Mouse (Mus musculus): ENCODE data around the gene Hoxa2. TPM values are rescaled to one million over a fixed set of nuclear protein-coding genes. Genes with fewer than 3 reads are reported as not detected.

Hoxa2 gene
- not detected for total RNA-seq (2022)

DNA sequence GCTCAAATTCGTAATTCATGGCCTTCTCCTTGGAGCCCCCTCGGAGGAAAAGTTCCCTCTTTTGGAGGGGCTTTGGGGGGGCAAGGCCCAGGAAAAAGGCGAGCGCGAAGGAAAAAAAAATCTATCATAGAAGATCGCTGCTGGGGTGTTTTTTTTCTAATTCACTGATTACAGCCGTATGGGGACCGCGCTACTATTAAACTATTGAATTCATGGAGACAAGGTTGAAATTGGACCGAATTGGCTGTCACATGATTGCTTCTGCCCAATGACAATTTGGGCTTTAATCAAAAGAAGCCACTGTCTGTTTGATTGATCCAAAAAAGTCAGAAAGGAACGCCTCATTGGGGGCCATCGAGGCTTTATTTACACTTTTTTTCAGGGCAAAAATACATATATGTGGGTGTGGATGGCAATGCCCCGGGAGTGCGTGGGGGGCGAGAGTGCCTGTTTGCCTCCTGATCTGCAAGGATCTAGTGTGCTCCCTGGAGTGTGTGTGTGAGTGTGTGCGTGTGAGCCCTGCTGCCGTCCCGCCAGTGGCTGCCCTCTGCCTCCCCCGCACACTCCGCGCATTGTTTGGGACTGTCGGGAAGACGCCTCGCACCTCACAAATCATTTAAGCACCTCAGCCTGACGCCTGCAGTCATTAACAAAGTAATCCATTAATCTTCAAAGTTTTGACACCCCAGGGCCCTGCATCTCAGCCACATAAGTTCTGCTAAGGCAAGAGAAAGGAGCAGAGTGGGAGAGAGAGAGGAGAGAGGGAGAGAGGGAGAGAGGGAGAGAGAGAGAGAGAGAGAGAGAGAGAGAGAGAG lies at the start of gene Hoxa2:
Hoxa2 (minus strand) TSS at position 206 of the 815 bp plus-strand sequence.
- no peak for DNase-seq (ENCODE audit: low spot score in 2 of 2)

DNA sequence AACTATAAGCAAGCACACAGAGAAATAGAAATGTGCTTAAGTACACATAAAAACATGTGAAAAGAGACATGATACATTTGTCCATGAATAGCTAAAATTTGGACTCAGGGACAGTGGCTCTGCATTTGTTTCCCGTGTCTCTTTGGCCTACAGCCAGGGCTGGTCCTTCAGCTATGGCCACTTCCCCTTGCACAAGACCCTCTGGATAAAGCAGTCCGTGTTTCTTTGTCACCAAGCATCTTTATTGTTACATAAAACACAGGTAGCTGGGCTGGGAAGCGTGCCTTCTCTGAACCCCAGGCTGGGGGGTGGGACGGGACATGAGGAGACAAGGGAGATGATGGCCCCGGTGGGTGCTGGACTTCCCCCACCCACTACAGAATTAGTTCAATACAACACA lies 49.6 kb upstream of the Hoxa2 start:
- DNase-seq (ENCODE audit: low spot score in 2 of 2), result no peak

DNA sequence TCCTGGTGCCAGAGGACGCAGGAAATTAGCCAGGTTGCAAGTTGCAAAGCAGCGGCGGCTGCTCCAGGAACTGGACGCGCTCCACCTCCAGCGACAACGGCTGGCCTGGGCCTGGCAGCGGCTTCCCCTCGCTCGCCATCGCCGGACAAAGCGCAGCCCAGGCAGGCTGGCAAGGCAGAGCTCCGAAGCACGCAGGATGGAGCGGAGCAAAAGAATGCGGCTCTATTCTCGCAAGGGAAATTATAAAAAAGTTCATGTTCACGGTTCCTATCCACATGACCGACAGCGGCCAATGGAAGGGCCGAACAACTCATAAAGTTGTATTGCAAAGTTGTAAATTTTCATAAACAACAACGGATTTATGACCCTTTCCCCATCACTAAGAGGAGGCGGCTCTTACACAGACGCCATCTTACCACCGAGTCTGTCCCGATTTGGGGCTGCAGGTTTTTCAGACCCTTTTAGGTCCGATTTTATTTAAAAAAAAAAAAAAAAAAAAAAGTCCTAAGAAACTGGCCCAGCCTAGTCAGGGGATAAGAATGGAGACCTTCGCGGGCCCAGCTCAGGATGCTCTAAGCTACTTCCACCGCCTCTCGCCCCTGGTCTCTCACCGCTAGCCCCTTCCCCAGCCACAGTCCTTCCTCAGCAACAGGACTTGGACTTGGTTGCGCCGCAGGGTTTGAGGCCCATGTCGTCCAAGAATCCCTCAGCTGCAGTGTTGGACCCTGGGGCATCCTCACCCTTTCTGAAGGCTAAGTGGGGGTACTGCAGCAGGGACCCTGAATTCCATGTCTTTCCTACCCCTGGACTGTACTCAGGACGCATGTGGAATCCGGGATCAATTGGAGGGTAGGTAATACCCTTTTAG lies 48.7 kb upstream of the Hoxa2 start, which contains the start of the genes Hoxa3 and Gm28308:
Hoxa3 (minus strand) TSS at position 218 of the 868 bp plus-strand sequence.
Gm28308 (minus strand) TSS at position 221 of the 868 bp plus-strand sequence.
- DNase-seq (ENCODE audit: low spot score in 2 of 2), result no peak

DNA sequence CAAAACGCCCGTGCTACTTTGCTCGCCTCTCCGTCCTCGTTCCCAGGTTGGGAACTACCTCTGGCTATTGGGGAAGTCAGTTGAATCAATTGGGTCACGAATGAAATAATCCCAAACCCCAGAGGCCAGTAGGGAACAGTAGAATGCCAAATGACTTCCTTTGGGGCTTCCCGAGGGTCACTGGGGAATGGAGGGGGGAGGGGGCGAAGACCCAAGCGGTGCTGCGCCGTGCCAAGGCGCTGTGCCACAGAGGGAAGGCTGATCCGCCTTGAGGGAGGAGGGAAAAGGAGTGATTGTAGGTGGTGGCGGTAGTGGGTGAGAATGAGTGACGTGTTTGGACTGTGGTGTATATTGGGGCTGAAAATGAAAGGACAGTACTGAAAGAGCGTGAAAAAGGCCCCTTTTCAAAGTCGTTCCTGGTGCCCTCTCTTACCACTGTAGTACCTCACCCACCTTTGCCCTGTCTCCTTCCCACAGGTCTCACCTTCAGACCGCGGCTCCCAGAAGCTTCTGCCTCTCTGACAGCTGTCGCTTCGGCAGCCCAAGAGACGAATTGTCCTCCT lies 48.0 kb upstream of the Hoxa2 start:
- no peak for DNase-seq (ENCODE audit: low spot score in 2 of 2)

DNA sequence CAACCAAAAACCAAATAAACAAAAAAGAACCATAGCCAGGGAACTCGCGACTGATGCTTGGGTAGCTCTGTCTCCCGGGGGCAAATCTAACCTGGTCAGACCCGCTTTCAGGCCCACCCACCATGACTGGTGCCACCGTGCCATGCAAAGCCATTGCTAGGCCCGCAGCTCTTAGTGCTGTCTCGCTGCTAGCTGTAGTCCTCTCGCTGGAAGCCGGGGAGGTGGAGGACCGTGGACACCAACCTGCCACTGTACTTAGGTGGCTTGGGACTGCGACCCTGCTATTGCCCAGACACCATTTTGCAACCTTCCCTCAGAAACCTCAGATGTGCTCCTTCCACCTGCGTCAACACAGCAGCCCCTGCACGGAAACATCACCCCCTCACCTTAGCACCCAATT lies 47.3 kb upstream of the Hoxa2 start:
- DNase-seq (ENCODE audit: low spot score in 2 of 2), result no peak

DNA sequence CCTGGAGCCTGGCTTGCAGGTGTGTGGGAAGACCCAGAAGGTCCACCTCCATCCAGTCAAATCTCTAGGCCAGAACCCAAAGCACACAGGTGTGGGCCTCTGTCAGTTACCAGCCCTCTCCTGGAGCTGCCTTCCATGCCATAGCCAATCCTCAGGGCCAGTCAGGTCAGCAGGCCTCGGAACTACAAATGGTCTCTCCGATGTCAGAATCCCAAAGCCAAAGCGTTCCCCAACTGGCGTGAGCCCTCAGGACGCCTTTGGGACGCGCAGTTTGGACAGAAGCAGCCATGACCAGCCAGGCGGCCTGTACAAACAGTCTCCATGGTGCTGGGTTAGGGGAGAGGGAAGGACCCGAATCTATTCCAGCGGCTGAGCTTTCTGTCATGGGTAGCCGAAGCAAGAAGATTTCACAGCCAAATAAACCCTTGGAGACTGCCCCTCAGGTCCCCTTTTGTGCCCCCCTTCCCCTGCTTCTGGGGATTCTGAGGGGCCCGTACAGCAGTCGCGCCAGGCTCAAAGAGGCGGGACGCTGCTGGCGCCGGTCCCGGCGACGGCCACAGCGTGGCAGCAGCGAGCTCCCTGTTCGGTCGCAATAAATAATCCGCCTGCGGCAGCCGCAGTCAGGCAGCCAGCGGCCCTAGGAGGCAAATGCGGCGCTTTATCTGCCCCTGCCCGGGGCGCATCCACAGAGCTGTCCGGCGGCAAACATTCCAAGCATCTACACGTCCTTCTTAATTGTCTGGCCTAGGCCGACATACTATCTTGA lies 46.7 kb upstream of the Hoxa2 start:
- DNase-seq (ENCODE audit: low spot score in 2 of 2), result no peak

DNA sequence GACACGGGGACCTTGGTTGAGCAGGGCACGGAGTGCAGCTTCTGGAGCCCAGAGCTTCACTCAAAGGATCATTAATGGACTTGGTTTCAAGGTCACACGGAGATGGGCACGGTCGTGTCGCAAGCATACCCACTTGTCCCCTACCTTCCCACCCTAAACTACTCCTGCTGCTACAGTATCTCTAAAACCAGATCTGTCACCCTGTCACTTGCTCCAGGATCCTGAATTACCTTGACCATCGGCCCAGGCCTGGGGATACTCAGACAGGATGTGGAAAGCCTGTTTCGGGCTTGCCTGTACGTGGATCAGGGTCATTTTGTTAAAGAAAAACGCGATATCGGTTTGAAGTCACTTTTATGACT lies 45.0 kb upstream of the Hoxa2 start:
- DNase-seq (ENCODE audit: low spot score in 2 of 2), result no peak

DNA sequence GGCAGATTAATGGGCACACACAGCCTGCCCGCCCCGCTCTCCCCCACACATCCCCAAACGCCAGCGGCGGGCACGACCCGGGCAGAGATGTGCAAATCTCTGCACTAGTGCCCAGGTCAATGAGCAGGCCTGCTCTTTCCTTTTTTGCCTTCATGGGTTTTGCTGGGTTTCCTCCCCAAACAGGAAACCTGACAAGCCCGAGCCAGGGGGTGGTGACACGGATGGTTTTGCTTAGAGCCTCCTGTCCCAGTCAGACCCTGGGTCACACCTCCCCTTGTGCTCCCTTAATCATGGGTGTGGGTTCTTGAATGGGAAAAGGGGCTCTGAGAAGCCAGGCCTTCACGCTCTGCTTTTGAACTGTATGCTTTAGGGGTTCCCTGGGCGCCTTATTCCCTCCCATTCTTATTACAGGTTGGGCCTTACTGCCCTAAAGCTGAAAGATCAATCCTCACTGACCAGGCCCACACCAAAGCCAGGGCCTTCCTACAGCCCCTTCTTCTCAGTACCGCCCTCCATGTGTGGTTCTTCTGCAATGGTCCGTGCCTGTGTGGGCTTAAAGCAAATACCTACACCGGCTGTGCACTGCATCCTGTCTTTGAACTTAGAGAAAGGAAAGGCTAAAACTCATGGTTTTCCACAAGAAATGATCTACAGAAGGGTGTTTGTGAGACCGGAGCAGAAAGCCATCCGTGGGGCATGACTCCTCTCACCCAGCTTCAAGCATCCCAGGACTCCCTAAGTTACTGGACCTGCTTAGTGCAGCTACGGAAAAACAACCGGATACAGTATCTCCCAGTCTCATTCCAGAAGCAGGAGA lies 44.4 kb upstream of the Hoxa2 start:
- no peak for DNase-seq (ENCODE audit: low spot score in 2 of 2)

DNA sequence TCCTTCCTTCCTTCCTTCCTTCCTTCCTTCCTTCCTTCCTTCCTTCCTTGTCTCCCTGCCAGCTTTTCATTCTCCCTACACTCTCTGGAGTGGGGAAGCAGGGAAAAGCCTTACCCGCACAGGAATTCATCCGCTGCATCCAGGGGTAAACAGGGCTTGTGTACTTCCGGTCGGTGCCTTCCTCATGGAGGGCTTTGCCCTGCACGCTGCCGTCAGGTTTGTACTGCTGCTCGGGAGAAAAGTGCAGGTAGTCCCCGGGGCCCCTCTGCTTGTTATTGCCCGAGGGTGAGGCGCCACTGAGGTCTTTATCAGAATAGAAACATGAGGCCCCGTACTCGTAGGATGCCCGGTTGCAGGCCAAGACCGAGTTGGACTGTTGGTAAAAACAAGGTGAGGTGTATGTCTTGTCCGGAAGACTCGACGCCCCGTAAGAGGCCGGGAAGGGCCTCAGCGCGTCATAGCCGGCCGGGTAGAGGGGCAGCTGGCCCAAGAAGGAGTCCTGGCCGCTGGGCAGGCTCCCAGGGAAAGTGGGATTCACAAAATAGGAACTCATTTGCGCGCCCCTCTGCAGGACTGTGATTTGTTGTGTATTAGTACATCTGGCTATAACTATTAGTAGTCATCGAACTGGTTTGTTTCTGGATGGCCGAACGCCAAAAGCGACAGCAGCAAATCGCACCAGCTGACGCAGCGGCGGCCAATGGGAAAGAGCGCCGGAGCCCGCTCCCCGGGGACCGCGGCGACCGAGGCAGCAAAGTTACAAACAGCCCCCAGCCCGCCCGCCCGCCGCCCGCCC lies 43.6 kb upstream of the Hoxa2 start, which contains the start of gene Hoxa6:
Hoxa6 (minus strand) TSS at position 651 of the 796 bp plus-strand sequence.
- DNase-seq (ENCODE audit: low spot score in 2 of 2), result no peak

DNA sequence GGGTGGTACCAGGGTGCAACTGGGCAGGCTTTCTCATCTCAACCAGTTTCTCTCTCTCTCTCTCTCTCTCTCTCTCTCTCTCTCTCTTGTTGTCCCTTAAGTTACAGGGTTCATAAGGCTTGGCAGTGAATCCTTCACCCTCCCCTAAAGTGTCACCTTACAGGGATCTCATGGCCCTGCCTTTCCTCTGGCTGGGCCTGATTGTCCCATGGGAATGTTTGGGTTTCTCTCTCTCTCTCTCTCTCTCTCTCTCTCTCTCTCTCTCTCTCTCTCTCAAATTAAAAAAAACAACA lies 43.0 kb upstream of the Hoxa2 start:
- DNase-seq (ENCODE audit: low spot score in 2 of 2), result no peak

DNA sequence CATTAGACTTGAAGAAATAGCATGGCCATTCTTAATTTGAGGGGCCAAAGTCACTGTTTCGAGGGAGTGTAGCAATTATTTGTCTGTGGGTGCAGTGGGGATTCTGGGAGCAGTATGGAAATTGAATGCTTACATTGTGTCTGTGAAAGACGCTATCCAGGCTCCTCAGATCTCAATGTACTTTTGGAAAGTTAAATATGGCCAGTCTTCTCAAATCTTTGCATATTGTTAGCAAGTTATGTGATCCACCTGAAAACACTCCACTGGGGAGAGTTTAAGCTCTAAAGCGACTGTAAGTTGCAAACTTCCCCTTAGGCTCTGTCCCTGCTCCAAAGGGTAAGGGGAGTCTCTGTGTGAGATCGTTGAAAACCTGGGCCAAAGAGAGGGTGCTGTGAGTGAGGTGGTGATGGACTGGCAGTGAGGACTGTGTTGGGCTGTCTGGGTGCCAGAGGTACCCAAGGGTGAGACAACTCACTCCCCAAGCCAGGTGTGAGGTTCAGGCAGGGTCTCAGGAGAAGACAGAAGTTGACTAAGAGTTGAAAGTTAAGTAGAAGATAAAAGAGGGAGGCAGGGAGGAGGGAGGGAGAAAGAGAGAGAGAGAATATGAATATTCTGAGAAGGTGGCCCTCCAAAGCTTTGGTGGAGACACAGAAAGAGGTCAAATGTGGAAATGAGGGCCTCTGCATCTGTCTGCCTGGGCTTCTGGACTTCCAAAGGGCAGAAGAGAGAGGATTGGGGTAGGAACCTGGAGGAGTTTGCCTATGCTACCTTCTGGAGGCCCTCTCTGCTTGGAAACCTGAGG lies 42.5 kb upstream of the Hoxa2 start:
- DNase-seq (ENCODE audit: low spot score in 2 of 2), result no peak

DNA sequence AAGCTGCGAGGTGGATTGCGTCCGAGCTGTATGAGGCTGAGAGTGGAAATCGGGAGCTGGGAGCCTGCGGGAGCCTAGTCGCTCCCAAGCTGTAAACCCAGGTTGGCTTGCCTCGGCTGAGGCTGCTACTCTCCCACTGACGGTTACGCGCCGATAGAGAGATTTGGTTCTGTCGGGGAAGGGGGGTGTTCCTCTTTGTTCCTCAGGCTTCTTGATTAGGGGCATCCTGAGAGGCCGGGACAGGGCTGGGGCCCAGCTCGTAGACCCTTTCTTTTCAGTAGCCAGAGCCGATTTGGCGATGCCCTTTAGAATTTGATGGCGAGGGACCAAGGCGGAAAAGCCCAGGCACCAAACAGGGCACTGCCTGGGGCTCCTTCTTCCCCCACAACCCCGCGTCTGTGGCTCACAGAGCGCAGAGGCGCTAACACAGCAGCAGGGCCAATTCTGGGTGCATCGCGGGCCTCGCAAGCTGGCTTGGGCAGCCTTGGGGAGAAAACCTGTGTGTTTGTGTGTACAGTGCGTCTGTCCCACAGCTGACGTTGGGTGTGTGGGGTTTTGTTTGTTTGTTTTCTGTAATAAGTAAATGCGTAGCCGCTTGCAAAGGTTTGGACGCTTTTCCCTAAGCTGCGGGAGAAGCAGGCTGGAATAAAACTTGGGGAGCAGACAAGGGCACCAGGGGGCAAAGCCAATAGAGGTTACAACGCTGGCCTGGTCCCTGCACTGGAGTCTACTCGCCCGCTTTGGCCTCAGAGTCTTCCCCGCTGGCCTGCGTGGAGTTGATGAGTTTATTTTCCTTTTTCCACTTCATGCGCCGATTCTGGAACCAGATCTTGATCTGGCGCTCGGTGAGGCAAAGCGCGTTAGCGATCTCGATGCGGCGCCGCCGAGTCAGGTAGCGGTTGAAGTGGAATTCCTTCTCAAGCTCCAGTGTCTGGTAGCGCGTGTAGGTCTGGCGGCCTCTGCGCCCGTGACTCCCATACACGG lies 41.3 kb upstream of the Hoxa2 start:
- no peak for DNase-seq (ENCODE audit: low spot score in 2 of 2)

DNA sequence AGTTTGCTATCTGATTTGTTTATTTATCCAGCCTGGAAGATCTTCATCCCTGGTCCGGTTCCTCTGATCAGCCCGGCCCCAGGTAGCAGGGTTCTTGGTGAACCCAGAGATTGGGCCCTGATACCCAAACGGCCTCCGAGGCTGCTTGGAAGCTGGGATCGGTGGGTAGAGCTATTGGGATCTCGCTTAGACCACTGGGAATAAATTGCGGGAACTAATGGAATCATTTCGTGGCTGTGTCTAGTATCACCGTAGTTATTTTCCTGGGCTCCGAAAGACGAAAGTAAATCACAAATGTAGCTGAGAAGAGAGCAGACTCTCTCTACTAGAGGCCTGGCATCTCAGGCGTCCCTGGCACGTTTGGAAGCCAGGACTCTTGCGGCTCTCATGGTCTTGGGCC lies 40.6 kb upstream of the Hoxa2 start:
- DNase-seq (ENCODE audit: low spot score in 2 of 2), result no peak

DNA sequence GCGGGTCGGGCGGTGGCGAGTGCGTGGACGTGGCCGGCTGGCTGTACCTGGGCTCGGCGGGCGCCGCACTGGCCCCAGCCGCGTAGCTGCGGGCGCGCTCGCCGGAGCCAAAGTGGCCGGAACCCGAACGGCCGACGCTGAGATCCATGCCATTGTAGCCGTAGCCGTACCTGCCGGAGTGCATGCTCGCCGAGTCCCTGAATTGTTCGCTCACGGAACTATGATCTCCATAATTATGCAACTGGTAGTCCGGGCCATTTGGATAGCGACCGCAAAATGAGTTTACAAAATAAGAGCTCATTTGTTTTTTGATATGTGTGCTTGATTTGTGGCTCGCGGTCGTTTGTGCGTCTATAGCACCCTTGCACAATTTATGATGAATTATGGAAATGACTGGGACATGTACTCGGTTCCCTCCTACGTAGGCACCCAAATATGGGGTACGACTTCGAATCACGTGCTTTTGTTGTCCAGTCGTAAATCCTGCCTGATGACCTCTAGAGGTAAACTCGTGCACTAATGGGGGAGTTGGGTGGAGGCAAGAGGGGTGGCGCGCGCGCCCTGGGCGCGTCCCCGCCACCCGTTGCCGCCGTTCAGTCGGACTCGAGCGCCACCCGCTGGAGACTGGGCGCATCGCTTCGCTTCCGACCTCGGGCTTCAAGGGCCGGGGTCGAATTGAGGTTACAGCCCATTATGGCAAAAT lies 39.6 kb upstream of the Hoxa2 start, which contains the start of gene Hoxa5:
Hoxa5 (minus strand) TSS at position 538 of the 703 bp plus-strand sequence.
- DNase-seq (ENCODE audit: low spot score in 2 of 2), result no peak

DNA sequence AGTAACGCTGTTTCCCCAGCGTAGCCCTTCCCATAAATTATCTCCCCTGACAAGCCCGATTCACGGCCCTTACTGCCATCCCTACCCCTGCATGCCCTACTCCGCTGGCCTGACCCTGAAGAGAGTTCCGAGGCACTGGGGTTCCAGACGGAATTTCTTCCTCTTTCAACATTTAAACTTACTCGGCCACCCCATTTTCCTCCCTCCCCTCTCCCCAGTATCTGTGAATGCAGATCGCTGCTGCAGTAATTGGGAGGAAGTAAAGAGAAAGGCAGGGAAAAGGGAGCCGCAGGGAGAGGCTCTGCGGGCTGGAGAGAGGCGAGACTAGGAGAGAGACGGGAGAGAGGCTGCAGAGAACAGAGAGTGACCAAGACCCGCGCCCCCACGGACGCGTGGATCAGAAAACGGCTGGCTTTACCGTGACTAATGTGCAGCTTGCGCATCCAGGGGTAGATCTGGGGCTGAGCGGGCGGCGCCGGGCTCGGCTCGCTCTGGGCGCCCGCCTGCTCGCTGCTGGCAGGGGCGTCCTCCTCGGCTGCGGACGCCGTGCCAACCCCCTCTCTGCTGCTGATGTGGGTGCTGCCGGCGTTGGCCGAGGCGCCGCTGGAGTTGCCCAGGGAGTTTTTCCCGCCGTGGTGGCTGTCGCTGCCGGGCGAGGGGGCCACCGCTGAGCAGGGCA lies 38.9 kb upstream of the Hoxa2 start:
- no peak for DNase-seq (ENCODE audit: low spot score in 2 of 2)

DNA sequence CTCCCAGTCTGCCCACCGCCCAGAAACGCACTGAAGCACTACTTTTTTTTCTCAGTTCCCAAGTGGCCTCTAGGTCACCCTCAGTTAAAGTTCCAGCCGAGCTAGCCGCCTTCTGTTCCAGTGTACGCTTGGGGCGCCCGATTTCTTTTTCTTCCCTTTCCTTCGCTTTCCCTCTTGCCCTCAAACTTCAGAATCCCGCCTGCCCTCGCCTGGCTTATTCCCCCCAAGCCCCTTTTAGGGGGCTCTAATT lies 38.4 kb upstream of the Hoxa2 start:
- DNase-seq (ENCODE audit: low spot score in 2 of 2), result no peak

All from left cerebral cortex, adult 8-10 months (tissue).